Mouse (Mus musculus) stomach, postnatal 0 days (tissue): ENCODE measurements around the gene Fam122c.

Experiments used
- CTCF ChIP-seq: IDR thresholded peaks from 2 replicates; pipeline ENCODE4 v1.5.1; 2016; ENCODE audit warnings: antibody characterized with exemption, low read depth, mild to moderate bottlenecking, moderate library complexity
- EP300 ChIP-seq: optimal IDR thresholded peaks from 2 replicates; pipeline ENCODE3; 2016; ENCODE audit warnings: antibody characterized with exemption

DNA sequence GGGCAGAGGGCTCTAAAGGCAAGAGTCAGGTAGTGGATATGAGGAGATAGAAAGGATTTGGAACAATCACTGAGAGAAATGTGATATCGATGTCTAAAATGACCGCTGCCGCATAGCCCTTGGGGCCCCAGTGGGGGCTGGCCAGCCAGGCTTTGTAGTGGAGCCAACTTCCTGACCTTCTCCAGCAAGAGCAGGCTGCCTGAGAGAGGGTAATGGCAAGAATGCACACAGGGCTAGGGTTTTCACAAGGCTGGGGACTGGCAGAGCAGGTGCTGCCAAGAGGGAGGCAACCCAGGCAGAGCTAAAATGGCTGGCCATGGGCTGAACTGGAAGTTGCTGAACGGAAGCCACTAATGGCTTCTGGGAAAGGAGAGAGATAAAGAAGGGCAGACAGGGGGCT, 47.9 kb downstream of the Fam122c start:
- TF ChIP-seq CTCF (no peak), EP300 (no peak)
